Mouse (Mus musculus): ENCODE data around the gene Mrpl30. TPM values are rescaled to one million over a fixed set of nuclear protein-coding genes. Genes with fewer than 3 reads are reported as not detected.
A peak's percentile ranks its signal among the peaks of the same experiment; 100 is the strongest.

The Mrpl30 gene
- total RNA-seq, 2 experiments from 2014 or later, result 211 to 224 TPM

GRCm38 (mm10) chr1:37899816-37900215 is 9.5 kb downstream of the Mrpl30 start:
- DNase-seq, result no peak

GRCm38 (mm10) chr1:37900288-37900687 is 10.0 kb downstream of the Mrpl30 start:
- DNase-seq, result no peak

GRCm38 (mm10) chr1:37903178-37903577 is 12.9 kb downstream of the Mrpl30 start:
- DNase-seq, result peak; percentile 20 to 52

- no peak for DNase-seq
These were observed 22.5 kb downstream of the Mrpl30 start for GRCm38 (mm10) chr1:37912751-37913150.

- DNase-seq, result no peak
These were observed 26.1 kb downstream of the Mrpl30 start, which contains the start of gene Lyg2 for GRCm38 (mm10) chr1:37916393-37916792. TSS of gene Lyg2 (minus strand) at chr1:37916493.

GRCm38 (mm10) chr1:37917666-37918065 is 27.4 kb downstream of the Mrpl30 start:
- no peak for DNase-seq

GRCm38 (mm10) chr1:37918096-37918495 is 27.8 kb downstream of the Mrpl30 start:
- DNase-seq, result no peak

GRCm38 (mm10) chr1:37922536-37922935 is 32.3 kb downstream of the Mrpl30 start:
- DNase-seq, result no peak

GRCm38 (mm10) chr1:37925971-37926370 is 35.7 kb downstream of the Mrpl30 start:
- DNase-seq, result no peak

GRCm38 (mm10) chr1:37931806-37932205 is 41.5 kb downstream of the Mrpl30 start:
- DNase-seq, result peak; percentile 74 to 80

Other genes with a start within 250 kb of the Mrpl30 start
- gene 2010300C02Rik, start 170.4 kb upstream of the Mrpl30 start, total RNA-seq (2021), result 1 to 10 TPM; 2.3 to 2.4 TPM
- 1 to 10 TPM; 5.1 to 5.2 TPM for gene Tsga10, start 24.0 kb upstream of the Mrpl30 start, total RNA-seq (2021)
- gene Lipt1, start 18.7 kb upstream of the Mrpl30 start, total RNA-seq (2021), result 10 to 100 TPM; 10.4 to 13.8 TPM
- gene Mitd1, start 66 bp upstream of the Mrpl30 start, total RNA-seq (2021), result 10 to 100 TPM; 11.2 to 12.8 TPM
- gene Lyg2, start 26.0 kb downstream of the Mrpl30 start, total RNA-seq (2021), result not detected
- not detected for gene Lyg1, start 67.3 kb downstream of the Mrpl30 start, total RNA-seq (2021)
- 10 to 100 TPM; 78.2 to 83.3 TPM for gene Txndc9, start 107.4 kb downstream of the Mrpl30 start, total RNA-seq (2021)
- gene Eif5b, start 107.5 kb downstream of the Mrpl30 start, total RNA-seq (2021), result 10 to 100 TPM; 41.6 to 46.9 TPM
- 10 to 100 TPM; 22.4 to 23.5 TPM for gene Rev1, start 239.3 kb downstream of the Mrpl30 start, total RNA-seq (2021)